Mouse (Mus musculus) ES-E14 (cell line): Measurements from ENCODE around the gene Inca1. TPM values are rescaled to one million over a fixed set of nuclear protein-coding genes. Genes with fewer than 3 reads are reported as not detected.

Source experiments
- DNase-seq: peaks from one replicate; pipeline ENCODE4 v3.0.0-alpha.2; 2013; ENCODE audit warnings: low read depth, low spot score
- H3K27ac ChIP-seq: 2 replicates; pipeline ENCODE4 v1.5.1; 2012; ENCODE audit warnings: low read depth, mild to moderate bottlenecking, low read length, moderate library complexity, mixed read lengths; ENCODE audit not compliant: poor library complexity, insufficient read depth, severe bottlenecking
- H3K36me3 ChIP-seq: 2 replicates; pipeline ENCODE4 v1.6.1; 2012; ENCODE audit warnings: mild to moderate bottlenecking, low read length, moderate library complexity, mixed read lengths; ENCODE audit not compliant: control insufficient read depth, poor library complexity, insufficient read depth, severe bottlenecking
- H3K4me1 ChIP-seq, 2 experiments: fragments of 150-350 bp in 1 of 2; sonication (generic) in 1 of 2; 2 replicates each; pipeline ENCODE4 v1.6.1; 2012; ENCODE audit warnings: low read length in 2 of 2, mild to moderate bottlenecking in 1 of 2, mixed read lengths in 1 of 2; ENCODE audit not compliant: control insufficient read depth in 2 of 2, insufficient read depth in 2 of 2, poor library complexity in 1 of 2
- H3K4me3 ChIP-seq, 2 experiments: fragments of 150-350 bp in 1 of 2; sonication (generic) in 1 of 2; 2 replicates each; pipeline ENCODE4 v1.5.1; 2012; ENCODE audit warnings: low read length in 2 of 2, low read depth in 1 of 2, mild to moderate bottlenecking in 1 of 2, mixed read lengths in 1 of 2; ENCODE audit not compliant: insufficient read depth in 1 of 2, poor library complexity in 1 of 2, severe bottlenecking in 1 of 2
- H3K9ac ChIP-seq: 2 replicates; pipeline ENCODE4 v1.6.1; 2012; ENCODE audit warnings: low read depth, mild to moderate bottlenecking, low read length, mixed read lengths; ENCODE audit not compliant: poor library complexity, insufficient read depth, severe bottlenecking
- H3K9me3 ChIP-seq: fragments of 150-350 bp; sonication (generic); 2 replicates; pipeline ENCODE4 v1.6.1; 2012; ENCODE audit warnings: low read depth, mild to moderate bottlenecking, low read length; ENCODE audit not compliant: control insufficient read depth, insufficient read depth
- CHD2 ChIP-seq: IDR thresholded peaks from 2 replicates; pipeline ENCODE4 v1.6.1; 2014; ENCODE audit warnings: mild to moderate bottlenecking, low read depth, low read length, inconsistent platforms
- HCFC1 ChIP-seq: IDR thresholded peaks from 2 replicates; pipeline ENCODE4 v1.6.1; 2012; ENCODE audit warnings: low read length, inconsistent platforms, borderline replicate concordance; ENCODE audit not compliant: insufficient read depth
- MAFK ChIP-seq: IDR thresholded peaks from 2 replicates; pipeline ENCODE4 v1.6.1; 2014; ENCODE audit warnings: mild to moderate bottlenecking, low read depth, low read length, inconsistent platforms; ENCODE audit not compliant: insufficient read depth
- ZC3H11A ChIP-seq: IDR thresholded peaks from 2 replicates; pipeline ENCODE4 v1.6.1; 2012; ENCODE audit warnings: low read depth, mild to moderate bottlenecking, inconsistent platforms, low read length, borderline replicate concordance
- ZNF384 ChIP-seq: IDR thresholded peaks from 2 replicates; pipeline ENCODE4 v1.6.1; 2012; ENCODE audit warnings: low read depth, low read length, inconsistent platforms
- in situ Hi-C, 2 experiments: fragments of 600-800 bp; cut with MboI; formaldehyde crosslinking; loops; one replicate each; pipeline ENCODE4 v1.15.1; 2025; ENCODE audit warnings: low sequenced_read_pairs in 2 of 2, inconsistent platforms in 1 of 2; ENCODE audit not compliant: unreplicated experiment in 2 of 2
- total RNA-seq: library from RNA; depleted of rRNA; stranded (reverse); fragments of 300-350 nt; gene quantifications from 2 replicates; pipeline ENCODE4 v1.2.3, GENCODE M21; 2012; rRNA removed

Inca1 gene
- total RNA-seq, 1 experiment: 1.2 TPM

DNA sequence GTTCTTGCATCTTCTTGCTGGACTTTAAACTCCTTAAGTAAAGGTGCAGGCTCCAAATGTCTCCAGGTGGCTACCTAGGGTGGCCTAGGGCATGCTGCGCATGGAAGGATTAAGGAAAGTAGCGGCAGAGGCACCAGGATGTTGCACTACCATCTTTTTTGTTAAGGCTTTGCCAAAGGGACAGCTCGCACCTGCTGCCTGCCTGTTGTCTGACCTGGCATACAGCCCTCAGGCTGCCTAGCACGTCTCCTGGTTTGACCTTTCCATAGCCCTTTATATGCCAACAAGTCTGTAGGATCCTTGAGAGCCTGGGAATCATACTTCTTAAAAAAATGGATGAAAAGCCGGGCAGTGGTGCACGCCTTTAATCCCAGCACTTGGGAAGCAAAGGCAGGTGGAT lies 56.9 kb downstream of the Inca1 start:
- no peak for DNase-seq
- Histone ChIP-seq H3K36me3 (peaks cover 17% of the 10 kb centered on the region), H3K9ac (no peak overlapping the region), H3K27ac (no peak overlapping the region), H3K4me3 (no peak overlapping the region), H3K9me3 (no peaks in the 10 kb centered on the region), H3K4me1 (peaks cover 0 to 10% of the 10 kb centered on the region in 2 experiments; a peak in 2 of 4 replicates)
- in situ Hi-C loops: no loop called here
- no peak for TF ChIP-seq MAFK
- no peak for TF ChIP-seq ZC3H11A
- TF ChIP-seq CHD2: no peak
- TF ChIP-seq ZNF384: no peak
- TF ChIP-seq HCFC1: no peak

DNA sequence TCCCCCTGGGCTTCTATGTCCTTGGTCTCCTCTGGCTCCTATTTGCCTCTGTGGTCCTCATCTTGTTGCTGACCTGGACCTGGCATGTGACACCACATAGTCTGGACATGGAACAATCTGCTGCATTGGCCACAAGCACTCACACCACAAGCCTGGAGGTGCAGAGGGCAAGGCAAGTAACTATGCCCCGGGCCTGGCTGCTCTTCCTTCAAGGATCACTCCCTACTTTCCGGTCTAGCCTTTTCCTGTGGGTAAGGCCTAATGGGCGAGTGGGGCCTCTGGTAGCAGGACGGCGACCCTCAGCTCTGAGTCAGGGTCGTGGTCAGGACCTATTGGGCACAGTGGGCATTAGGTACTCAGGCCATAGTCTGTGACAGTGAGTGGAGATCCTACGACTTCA lies 58.7 kb downstream of the Inca1 start:
- Histone ChIP-seq H3K27ac (no peak overlapping the region), H3K4me3 (no peak overlapping the region), H3K9me3 (no peaks in the 10 kb centered on the region), H3K9ac (no peak overlapping the region), H3K4me1 (peaks cover 0 to 10% of the 10 kb centered on the region in 2 experiments; a peak in 2 of 4 replicates), H3K36me3 (peaks cover 17% of the 10 kb centered on the region)
- in situ Hi-C loops: no loop called here
- DNase-seq: no peak
- TF ChIP-seq CHD2 (no peak), HCFC1 (no peak), MAFK (no peak), ZNF384 (no peak), ZC3H11A (no peak)

DNA sequence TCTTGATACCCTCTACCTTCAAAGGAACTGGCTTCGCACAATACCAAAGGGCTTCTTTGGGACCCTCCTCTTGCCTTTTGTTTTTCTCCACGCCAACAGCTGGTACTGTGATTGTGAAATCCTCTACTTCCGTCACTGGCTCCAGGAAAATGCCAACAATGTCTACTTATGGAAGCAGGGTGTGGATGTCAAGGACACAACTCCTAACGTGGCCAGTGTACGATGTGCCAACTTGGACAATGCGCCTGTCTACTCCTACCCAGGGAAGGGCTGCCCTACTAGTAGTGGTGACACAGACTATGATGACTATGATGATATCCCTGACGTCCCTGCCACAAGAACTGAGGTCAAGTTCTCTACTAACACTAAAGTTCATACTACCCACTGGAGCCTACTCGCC lies 60.0 kb downstream of the Inca1 start:
- Histone ChIP-seq H3K4me3 (no peak overlapping the region), H3K4me1 (no peaks in the 10 kb centered on the region), H3K27ac (no peak overlapping the region), H3K9me3 (no peaks in the 10 kb centered on the region), H3K36me3 (peaks cover 8% of the 10 kb centered on the region), H3K9ac (no peak overlapping the region)
- TF ChIP-seq MAFK (no peak), HCFC1 (no peak), ZC3H11A (no peak), ZNF384 (no peak), CHD2 (no peak)
- in situ Hi-C loops: no loop called here
- DNase-seq: no peak

DNA sequence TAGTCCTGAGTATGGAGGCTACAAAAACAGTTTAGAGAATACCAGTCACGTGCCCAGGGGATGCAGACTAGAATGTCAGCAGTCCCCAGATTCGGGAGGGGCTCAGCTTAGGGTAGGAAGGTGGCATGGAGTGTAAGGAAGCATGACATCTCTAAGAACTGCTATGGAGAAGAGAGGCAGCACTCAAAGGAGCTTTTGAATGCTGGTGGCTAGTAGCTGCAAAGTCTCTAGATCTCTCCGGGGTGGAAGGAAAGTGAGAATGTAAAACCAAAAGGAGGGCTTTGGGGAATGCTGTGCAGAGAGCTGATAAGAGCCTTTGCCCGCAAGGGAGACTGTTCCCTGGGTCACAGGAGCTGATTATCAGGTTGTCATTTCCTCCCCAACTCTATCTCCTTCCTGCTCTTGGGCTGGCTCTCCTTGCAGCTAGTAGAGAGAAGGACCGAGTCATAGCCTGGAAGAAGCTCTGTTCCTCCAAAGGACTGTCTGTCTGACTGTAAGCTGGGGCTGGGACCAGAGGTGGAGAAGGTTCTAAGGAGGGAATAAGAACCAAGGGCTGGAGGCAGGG lies 61.2 kb downstream of the Inca1 start, which contains the start of gene Gp1ba:
Gp1ba (plus strand) TSS at position 409 of the 565 bp plus-strand sequence.
- no peak within 1 kb of the TSS for H3K4me3 ChIP-seq
- in situ Hi-C loops: no loop called here
- no peaks in the 10 kb centered on the region for H3K4me1 ChIP-seq
- H3K27ac ChIP-seq: no peak within 1 kb of the TSS
- H3K9me3 ChIP-seq: no peaks in the 10 kb centered on the region
- H3K9ac ChIP-seq: no peak within 1 kb of the TSS
- DNase-seq: no peak
- TF ChIP-seq ZC3H11A: no peak
- no peak for TF ChIP-seq MAFK
- TF ChIP-seq ZNF384: no peak
- no peak for TF ChIP-seq HCFC1
- TF ChIP-seq CHD2: no peak
- no peaks in the 10 kb centered on the region for H3K36me3 ChIP-seq

Other genes starting within 250 kb of the Inca1 start
- gene Med11, start 248.2 kb downstream of the Inca1 start, total RNA-seq: 29.1 and 31.2 TPM in 2 replicates
- gene Zmynd15, start 240.7 kb downstream of the Inca1 start, total RNA-seq: 0.54 and 1.5 TPM in 2 replicates
- gene Cxcl16, start 240.2 kb downstream of the Inca1 start, total RNA-seq: 2.9 and 6.6 TPM in 2 replicates
- 3.8 and 4.6 TPM in 2 replicates for gene Tm4sf5, start 194.9 kb downstream of the Inca1 start, total RNA-seq
- gene Vmo1, start 185.5 kb downstream of the Inca1 start, total RNA-seq: not detected in 2 replicates
- 0.42 and 0.54 TPM in 2 replicates for gene Gltpd2, start 181.0 kb downstream of the Inca1 start, total RNA-seq
- 506 and 612 TPM in 2 replicates for gene Psmb6, start 174.8 kb downstream of the Inca1 start, total RNA-seq
- not detected in 2 replicates for gene Gm40193, start 167.2 kb downstream of the Inca1 start, total RNA-seq
- gene Pld2, start 160.1 kb downstream of the Inca1 start, total RNA-seq: 4.4 and 6.3 TPM in 2 replicates
- 23.0 and 27.5 TPM in 2 replicates for gene Mink1, start 137.3 kb downstream of the Inca1 start, total RNA-seq
- gene 4930544D05Rik, start 84.3 kb downstream of the Inca1 start, total RNA-seq: 0.45 and 0.53 TPM in 2 replicates
- 1.2 TPM in 1 of 2 replicates, not detected in the other for gene Chrne, start 80.9 kb downstream of the Inca1 start, total RNA-seq
- gene Gp1ba, start 61.0 kb downstream of the Inca1 start, total RNA-seq: 0.45 and 0.85 TPM in 2 replicates
- 113 and 157 TPM in 2 replicates for gene Rnf167, start 52.9 kb downstream of the Inca1 start, total RNA-seq
- gene Slc25a11, start 52.7 kb downstream of the Inca1 start, total RNA-seq: 84.5 and 97.4 TPM in 2 replicates
- 474 and 732 TPM in 2 replicates for gene Pfn1, start 45.5 kb downstream of the Inca1 start, total RNA-seq
- gene Eno3, start 43.0 kb downstream of the Inca1 start, total RNA-seq: 21.1 and 31.7 TPM in 2 replicates
- 68.0 and 74.5 TPM in 2 replicates for gene Spag7, start 30.7 kb downstream of the Inca1 start, total RNA-seq
- 3.9 and 5.6 TPM in 2 replicates for gene Camta2, start 12.1 kb downstream of the Inca1 start, total RNA-seq
- 25.3 and 29.2 TPM in 2 replicates for gene Kif1c, start 393 bp upstream of the Inca1 start, total RNA-seq
- gene Zfp3, start 64.1 kb upstream of the Inca1 start, total RNA-seq: 1.4 and 2.1 TPM in 2 replicates
- not detected in 2 replicates for gene Scimp, start 112.4 kb upstream of the Inca1 start, total RNA-seq
- gene Rabep1, start 144.6 kb upstream of the Inca1 start, total RNA-seq: 29.0 and 38.8 TPM in 2 replicates